Mouse (Mus musculus) gastrocnemius, postnatal 14 days (tissue): ENCODE measurements around the gene Macrod2. TPM values are rescaled to one million over a fixed set of nuclear protein-coding genes. Genes with fewer than 3 reads are reported as not detected.
A peak's percentile ranks its signal among the peaks of the same experiment; 100 is the strongest.

Source experiments
- DNase-seq: peaks from one replicate; pipeline ENCODE4 v3.0.0; 2021; ENCODE audit warnings: mixed read lengths
- intact Hi-C: fragments of 180-260 bp; cut with DNase I; formaldehyde crosslinking; loops from one replicate; pipeline ENCODE4 v1.15.1; 2025; ENCODE audit warnings: low total_unique reads
- total RNA-seq, 2 experiments: library from RNA; stranded (reverse); gene quantifications; 2 replicates each; pipeline ENCODE4 v1.2.3; 2021

Macrod2 gene
- total RNA-seq, 2 experiments from 2014 or later = 12.2 to 15.3 TPM

DNA sequence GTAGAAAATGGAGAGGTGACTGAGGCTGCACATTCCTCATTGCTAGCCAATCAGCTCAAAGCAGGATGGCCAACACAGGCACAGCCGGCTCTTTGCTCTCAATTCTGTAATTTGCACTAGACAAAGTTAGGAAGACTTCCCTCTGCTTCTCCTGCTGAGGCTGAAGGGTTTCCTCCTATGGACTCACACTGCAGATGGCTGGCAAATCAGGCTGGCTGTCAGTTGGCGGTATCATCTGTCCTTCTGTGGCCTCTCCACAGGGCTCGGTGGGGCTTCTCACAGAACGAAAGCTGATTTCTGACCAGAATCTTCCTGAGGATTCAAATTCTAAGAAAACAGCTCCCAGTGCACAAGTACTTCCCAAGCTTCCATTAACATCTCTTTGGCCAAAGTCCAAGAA lies 760.9 kb downstream of the Macrod2 start:
- intact Hi-C loops = no loop called here
- no peak for DNase-seq

GRCm38 (mm10) chr2:141156979-141157593 lies 762.0 kb downstream of the Macrod2 start:
- intact Hi-C loops = no loop called here

DNA sequence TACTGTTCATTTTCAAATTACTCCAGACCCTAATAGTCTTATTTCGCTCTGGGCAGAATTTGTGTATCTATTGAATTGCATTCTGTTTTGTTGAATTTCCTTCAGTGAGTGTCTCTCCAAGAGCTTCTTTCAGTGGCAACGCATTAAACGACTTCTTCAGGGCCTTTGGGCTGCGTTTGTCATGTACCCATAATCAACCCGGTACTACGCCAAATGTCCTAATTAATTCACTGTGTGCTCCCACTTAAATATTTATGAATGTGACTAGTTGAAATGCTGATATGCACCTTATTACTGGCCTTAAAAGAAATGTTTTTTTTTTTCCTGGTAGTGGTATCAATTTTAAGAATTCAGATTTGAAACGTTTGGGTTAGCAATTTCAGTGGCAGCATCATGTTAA lies 763.1 kb downstream of the Macrod2 start:
- no peak for DNase-seq
- intact Hi-C loops = no loop called here

More at GRCm38 (mm10) chr2:141156979-141157593, 762.0 kb downstream of the Macrod2 start:
- no peak for DNase-seq

DNA sequence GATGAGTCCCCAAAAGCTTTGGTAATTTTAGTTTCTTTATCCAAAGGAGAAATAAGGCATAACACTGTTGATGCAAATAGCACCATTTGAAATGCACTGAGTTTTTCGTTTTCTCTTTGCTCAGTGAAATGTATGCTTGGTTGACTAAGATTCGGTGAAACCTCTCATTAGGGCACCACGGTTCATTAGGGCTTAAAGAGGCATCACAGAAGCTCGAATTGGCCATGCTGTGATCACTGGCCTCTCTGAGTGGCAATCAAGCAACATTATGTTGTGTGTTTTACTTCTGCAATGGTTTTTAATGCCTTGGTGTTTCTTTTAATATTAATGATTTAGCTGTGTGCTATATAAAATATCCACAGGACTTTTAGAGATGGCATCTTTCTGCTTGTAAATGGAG lies 768.8 kb downstream of the Macrod2 start:
- intact Hi-C loops = no loop called here

DNA sequence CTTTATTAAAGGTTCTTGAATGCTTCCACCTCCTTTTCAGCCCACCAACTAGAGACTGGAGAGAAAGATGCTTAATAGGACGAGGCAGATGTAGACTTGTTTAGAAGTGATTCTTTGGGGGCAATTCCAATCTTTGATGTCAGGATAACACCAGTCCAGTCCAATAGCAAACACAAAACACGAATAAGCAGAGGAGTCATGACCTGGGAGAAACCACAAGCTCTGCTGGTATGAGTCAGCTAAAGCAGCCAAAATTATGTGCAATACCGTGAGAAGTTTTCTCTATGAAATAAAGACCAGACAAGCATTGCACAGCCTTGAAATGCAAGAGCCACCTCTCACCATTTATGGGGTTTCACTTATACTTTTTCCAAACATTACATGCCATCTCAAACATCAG lies 774.5 kb downstream of the Macrod2 start:
- intact Hi-C loops = no loop called here
- no peak for DNase-seq

More for the DNA sequence above, 768.8 kb downstream of the Macrod2 start:
- DNase-seq = no peak

DNA sequence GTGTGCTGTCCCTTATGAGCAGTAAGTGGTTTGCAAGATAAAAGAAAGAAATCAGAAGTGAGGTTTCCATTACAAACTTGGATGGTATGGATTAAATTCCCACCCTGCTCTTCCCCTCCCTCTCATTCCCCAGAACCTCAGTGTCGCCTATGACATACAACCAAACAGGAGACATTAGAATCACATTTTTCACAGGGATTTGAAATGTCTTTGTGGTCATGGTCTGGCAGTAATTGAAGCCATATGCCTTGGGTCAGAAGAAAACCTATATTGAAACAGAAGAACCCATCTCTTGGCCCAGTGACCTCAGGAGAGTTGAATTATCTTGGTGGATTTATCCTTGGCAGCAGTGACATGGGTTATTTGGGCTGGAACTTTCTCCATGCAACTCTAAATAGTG lies 778.1 kb downstream of the Macrod2 start:
- DNase-seq = no peak
- intact Hi-C loops = no loop called here

- DNase-seq = no peak
- intact Hi-C loops = no loop called here
Observed at GRCm38 (mm10) chr2:141173607-141174006, 778.5 kb downstream of the Macrod2 start.

DNA sequence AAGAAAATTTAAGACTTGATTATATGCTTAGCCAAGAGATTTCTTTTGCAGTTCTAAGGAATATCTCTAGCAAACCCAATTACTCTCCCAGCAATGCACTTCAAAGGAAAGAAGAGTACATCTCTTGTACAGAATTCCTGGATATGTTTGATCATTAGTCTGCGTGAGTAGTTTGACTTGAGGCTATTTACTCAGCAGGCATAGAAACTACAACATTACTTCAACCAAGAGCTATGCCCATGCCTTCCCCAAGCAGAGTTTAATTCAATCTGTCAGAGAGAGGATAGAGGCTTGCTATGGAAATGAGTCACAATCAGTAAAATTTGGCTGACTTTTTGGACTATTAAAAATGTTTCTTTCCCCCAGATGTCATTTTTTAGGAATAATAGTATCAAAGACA lies 785.5 kb downstream of the Macrod2 start:
- intact Hi-C loops = no loop called here
- DNase-seq = no peak

- intact Hi-C loops = no loop called here
Observed at GRCm38 (mm10) chr2:141182034-141182759, 787.1 kb downstream of the Macrod2 start.

GRCm38 (mm10) chr2:141194476-141194875 lies 799.4 kb downstream of the Macrod2 start:
- no peak for DNase-seq
- intact Hi-C loops = no loop called here

More at GRCm38 (mm10) chr2:141182034-141182759, 787.1 kb downstream of the Macrod2 start:
- DNase-seq = no peak

DNA sequence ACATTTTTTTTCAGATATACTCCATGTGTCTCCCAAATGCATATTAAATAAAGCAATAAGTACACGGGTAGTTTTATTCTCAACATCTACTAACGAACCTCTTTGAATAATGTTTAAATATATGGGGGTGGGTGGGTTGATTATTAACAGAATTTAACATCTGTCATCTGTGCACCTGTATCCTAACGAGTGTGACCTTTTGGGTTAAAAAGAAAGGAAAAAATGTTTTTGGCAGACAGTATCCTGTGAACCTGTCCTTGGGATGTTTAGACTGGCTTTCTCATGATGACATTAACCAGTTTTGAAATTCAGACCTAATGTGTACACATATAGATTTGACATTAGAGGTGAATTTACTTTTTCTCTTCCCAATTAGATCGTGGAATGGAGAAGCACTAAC lies 805.4 kb downstream of the Macrod2 start:
- no peak for DNase-seq
- intact Hi-C loops = no loop called here

GRCm38 (mm10) chr2:141201303-141202014 lies 806.4 kb downstream of the Macrod2 start:
- intact Hi-C loops = no loop called here
- no peak for DNase-seq

DNA sequence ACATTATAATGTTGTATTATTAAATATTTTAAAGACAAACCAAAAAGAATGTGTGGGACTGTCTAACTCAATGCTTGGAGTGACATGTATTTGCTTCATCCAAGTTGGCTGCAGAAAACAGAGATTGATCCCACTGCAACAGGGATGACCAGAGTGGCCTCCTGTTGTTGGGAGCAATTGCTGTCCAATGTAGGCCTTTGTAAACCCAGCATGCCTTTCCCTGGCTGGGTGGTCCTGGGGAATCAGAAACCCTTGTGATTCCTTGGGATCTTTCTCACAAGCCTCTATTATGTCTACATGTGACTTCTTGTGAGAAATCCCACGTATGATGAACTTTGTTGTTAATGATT lies 806.9 kb downstream of the Macrod2 start:
- intact Hi-C loops = no loop called here
- DNase-seq = no peak

DNA sequence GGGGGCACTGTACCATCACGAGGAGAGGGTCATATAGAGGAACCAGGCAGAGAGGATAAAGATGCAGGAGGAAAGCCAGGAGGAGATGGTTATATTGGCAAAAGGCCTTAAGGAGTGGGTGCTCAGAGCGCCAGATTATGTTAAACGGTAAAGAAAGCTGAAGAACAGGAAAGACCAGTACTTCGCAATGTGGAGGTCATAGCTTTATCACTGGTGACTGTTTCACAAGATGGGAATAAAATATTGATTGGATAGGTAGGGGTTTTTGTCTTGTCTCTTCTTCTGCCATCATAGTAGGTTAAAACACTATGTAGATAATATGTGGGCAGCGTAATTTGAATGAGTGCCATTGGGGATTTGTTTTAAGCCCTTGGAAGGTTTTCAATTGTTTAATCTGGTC lies 816.2 kb downstream of the Macrod2 start:
- no peak for DNase-seq
- intact Hi-C loops = no loop called here

GRCm38 (mm10) chr2:141212291-141212690 lies 817.2 kb downstream of the Macrod2 start:
- no peak for DNase-seq
- intact Hi-C loops = no loop called here

- intact Hi-C loops = no loop called here
- no peak for DNase-seq
Observed at GRCm38 (mm10) chr2:141217490-141217889, 822.4 kb downstream of the Macrod2 start.

GRCm38 (mm10) chr2:141217925-141218324 lies 822.8 kb downstream of the Macrod2 start:
- intact Hi-C loops = no loop called here
- no peak for DNase-seq

- DNase-seq = no peak
- intact Hi-C loops = no loop called here
Observed at GRCm38 (mm10) chr2:141228809-141229208, 833.7 kb downstream of the Macrod2 start.

GRCm38 (mm10) chr2:141229820-141230219 lies 834.7 kb downstream of the Macrod2 start:
- intact Hi-C loops = no loop called here
- DNase-seq = no peak

GRCm38 (mm10) chr2:141231011-141231668 lies 836.0 kb downstream of the Macrod2 start:
- peak; percentile 5 for DNase-seq
- intact Hi-C loops = no loop called here
